Mouse (Mus musculus) heart, postnatal 0 days (tissue): Measurements from ENCODE around the gene Aox2.

Experiments
- CTCF ChIP-seq: IDR thresholded peaks from 2 replicates; pipeline ENCODE4 v1.5.1; 2016; ENCODE audit warnings: antibody characterized with exemption, control low read depth, low read depth
- EP300 ChIP-seq: IDR thresholded peaks from 2 replicates; pipeline ENCODE4 v1.6.1; 2016; ENCODE audit warnings: antibody characterized with exemption, low read depth

- TF ChIP-seq CTCF (no peak), EP300 (no peak; the same call in 1 of the 2 replicates)
Measured at GRCm38 (mm10) chr1:58423371-58424248, 145.5 kb downstream of the Aox2 start, which contains the start of gene Clk1.
